Mouse (Mus musculus): Measurements from ENCODE around the gene Cnnm2.

DNA sequence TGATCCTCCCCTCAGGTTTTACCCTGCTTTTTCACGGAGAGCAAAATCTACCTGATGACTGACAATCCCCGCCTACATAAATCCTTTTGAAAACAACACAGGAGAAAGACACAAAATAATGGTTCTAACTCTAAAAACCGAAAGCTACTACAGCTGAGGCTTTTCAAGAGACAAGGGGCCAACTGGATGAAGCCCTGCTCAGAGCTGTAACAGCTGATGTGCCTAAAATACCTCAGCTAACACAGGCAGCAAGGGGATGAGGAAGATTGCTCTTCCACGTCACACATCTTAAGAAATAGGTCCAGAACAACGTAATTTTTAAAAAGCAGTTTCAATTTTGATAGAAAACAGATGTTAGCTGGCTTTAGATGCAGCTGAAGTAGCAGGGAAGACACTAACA is 165.6 kb downstream of the Cnnm2 start:
- TF ChIP-seq CTCF (IDR thresholded peaks at IDR 0.05; ENCODE audit: insufficient read depth, low read depth, low read length) = no peak
- no peak for TF ChIP-seq POLR2A (IDR thresholded peaks at IDR 0.05; ENCODE audit: insufficient read depth, low read depth, low read length)

Data from olfactory bulb, adult 2 months (tissue).